Mouse (Mus musculus): ENCODE results near the gene Tlnrd1.
A peak's percentile ranks its signal among the peaks of the same experiment; 100 is the strongest.

DNA sequence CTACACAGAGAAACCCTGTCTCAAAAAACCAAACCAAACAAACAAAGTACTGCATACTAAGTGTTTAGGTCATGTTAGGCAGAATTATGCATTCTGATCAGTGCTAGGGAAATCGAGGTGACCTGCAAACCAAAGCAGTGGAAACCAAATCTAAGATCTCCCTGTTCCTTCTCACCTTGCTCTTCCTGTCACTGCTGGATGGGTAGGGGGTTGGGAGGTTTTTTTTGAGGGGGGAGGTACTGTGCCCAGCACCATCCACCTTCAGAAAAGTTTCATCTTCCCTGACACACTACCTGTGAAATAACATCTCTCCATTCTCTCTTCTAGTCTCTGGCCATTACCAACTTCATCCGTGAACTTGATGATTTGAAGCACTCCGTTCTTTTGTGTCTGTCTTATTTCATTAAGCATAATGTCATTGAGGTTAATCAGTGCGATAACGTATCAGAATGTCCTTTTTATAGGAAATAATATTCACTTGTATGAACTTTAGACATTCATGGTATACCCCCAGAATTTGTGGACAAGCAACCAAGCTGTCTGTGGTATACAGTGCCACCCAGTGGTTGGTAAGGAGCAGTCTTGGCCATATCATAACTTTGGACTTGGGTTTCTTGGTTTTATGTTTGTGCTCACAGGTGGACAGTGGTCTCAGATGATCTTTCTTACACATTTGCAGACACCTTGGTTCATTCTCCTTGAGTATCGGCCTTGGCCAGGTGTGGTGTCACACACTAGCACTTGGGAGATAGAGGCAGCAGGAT lies 2.4 kb upstream of the Tlnrd1 start:
- TF ChIP-seq CTCF (IDR thresholded peaks at IDR 0.05; ENCODE audit: low read depth) (peak; percentile 61), EP300 (IDR thresholded peaks at IDR 0.05; ENCODE audit: low read depth) (no peak)
